Mouse (Mus musculus) brain, adult 2 months (tissue): Measurements from ENCODE around the gene Fzd1.

ENCODE experiments used
- DNase-seq: peaks from one replicate; pipeline ENCODE4 v3.0.0; 2011; ENCODE audit warnings: low read depth, low spot score

Gene Fzd1

GRCm38 (mm10) chr5:4757902-4758301 is at the start of gene Fzd1:
Fzd1 (minus strand) TSS chr5:4758035.
- peak; percentile 97 for DNase-seq

- DNase-seq, result no peak
Measured at GRCm38 (mm10) chr5:4805228-4805627, 47.4 kb upstream of the Fzd1 start.

GRCm38 (mm10) chr5:4803708-4804107 is 45.9 kb upstream of the Fzd1 start:
- no peak for DNase-seq

GRCm38 (mm10) chr5:4801971-4802370 is 44.1 kb upstream of the Fzd1 start:
- DNase-seq, result no peak

- no peak for DNase-seq
Measured at GRCm38 (mm10) chr5:4801096-4801850, 43.4 kb upstream of the Fzd1 start.

- DNase-seq, result no peak
Measured at GRCm38 (mm10) chr5:4791219-4791618, 33.4 kb upstream of the Fzd1 start.

GRCm38 (mm10) chr5:4790265-4790664 is 32.4 kb upstream of the Fzd1 start:
- DNase-seq, result no peak

GRCm38 (mm10) chr5:4788484-4788883 is 30.6 kb upstream of the Fzd1 start:
- no peak for DNase-seq

- DNase-seq, result no peak
Measured at GRCm38 (mm10) chr5:4786816-4787215, 29.0 kb upstream of the Fzd1 start.

- DNase-seq, result no peak
Measured at GRCm38 (mm10) chr5:4778274-4778673, 20.4 kb upstream of the Fzd1 start.

- no peak for DNase-seq
Measured at GRCm38 (mm10) chr5:4776495-4776894, 18.7 kb upstream of the Fzd1 start.

- peak; percentile 54 for DNase-seq
Measured at GRCm38 (mm10) chr5:4773090-4773772, 15.4 kb upstream of the Fzd1 start.

- DNase-seq, result no peak
Measured at GRCm38 (mm10) chr5:4770609-4771008, 12.8 kb upstream of the Fzd1 start.

- DNase-seq, result no peak
Measured at GRCm38 (mm10) chr5:4767896-4768295, 10.1 kb upstream of the Fzd1 start.

GRCm38 (mm10) chr5:4766719-4767118 is 8.9 kb upstream of the Fzd1 start:
- no peak for DNase-seq

- no peak for DNase-seq
Measured at GRCm38 (mm10) chr5:4761891-4762290, 4.1 kb upstream of the Fzd1 start.

- DNase-seq, result no peak
Measured at GRCm38 (mm10) chr5:4758331-4759080, 671 bp upstream of the Fzd1 start.

GRCm38 (mm10) chr5:4756871-4757711 is 744 bp downstream of the Fzd1 start:
- DNase-seq, result peak; percentile 80

GRCm38 (mm10) chr5:4756001-4756681 is 1.7 kb downstream of the Fzd1 start:
- DNase-seq, result peak; percentile 48

- DNase-seq, result peak; percentile 24
Measured at GRCm38 (mm10) chr5:4755326-4755725, 2.5 kb downstream of the Fzd1 start.

- DNase-seq, result peak; percentile 10
Measured at GRCm38 (mm10) chr5:4754701-4755281, 3.0 kb downstream of the Fzd1 start.
